Mouse (Mus musculus): ENCODE measurements around the gene Pacsin2. TPM values are rescaled to one million over a fixed set of nuclear protein-coding genes. Genes with fewer than 3 reads are reported as not detected.

Pacsin2 gene
- polyA plus RNA-seq, 1 experiment from 2014 or later, result 55.6 TPM

- Histone ChIP-seq H3K4me3 (no peak overlapping the region), H3K27me3 (ENCODE audit: low read depth, poor library complexity, severe bottlenecking) (0 out of 2 replicates have a peak, but pooled peaks cover 3% of the 10 kb centered on the region), H3K36me3 (peaks cover 12% of the 10 kb centered on the region), H3K4me1 (peaks cover 30% of the 10 kb centered on the region), H3K9me3 (replicated peaks) (no peaks in the 10 kb centered on the region), H3K27ac (replicated peaks) (no peak overlapping the region)
- no peak for DNase-seq (ENCODE audit: low spot score)
- WGBS, result 88% methylated on average over 15 of the region's 15 CpGs
Observed at GRCm38 (mm10) chr15:83345898-83346529, 118.4 kb downstream of the Pacsin2 start.

GRCm38 (mm10) chr15:83344956-83345355 is 119.5 kb downstream of the Pacsin2 start:
- 82% methylated on average over 7 of the region's 7 CpGs for whole genome bisulfite sequencing
- no peaks in the 10 kb centered on the region for H3K27me3 ChIP-seq (ENCODE audit: low read depth, poor library complexity, severe bottlenecking)
- H3K27ac ChIP-seq (replicated peaks), result no peak overlapping the region
- peaks cover 21% of the 10 kb centered on the region for H3K36me3 ChIP-seq
- H3K4me1 ChIP-seq, result peaks cover 22% of the 10 kb centered on the region
- H3K4me3 ChIP-seq, result no peak overlapping the region
- H3K9me3 ChIP-seq (replicated peaks), result no peaks in the 10 kb centered on the region
- DNase-seq (ENCODE audit: low spot score), result no peak

GRCm38 (mm10) chr15:83344157-83344556 is 120.2 kb downstream of the Pacsin2 start:
- WGBS, result 32% methylated on average over 7 of the region's 7 CpGs
- Histone ChIP-seq H3K4me3 (no peak overlapping the region), H3K36me3 (peaks cover 21% of the 10 kb centered on the region), H3K27ac (replicated peaks) (no peak overlapping the region), H3K27me3 (ENCODE audit: low read depth, poor library complexity, severe bottlenecking) (no peaks in the 10 kb centered on the region), H3K9me3 (replicated peaks) (no peaks in the 10 kb centered on the region), H3K4me1 (peaks cover 14% of the 10 kb centered on the region)
- DNase-seq (ENCODE audit: low spot score), result no peak

- no peaks in the 10 kb centered on the region for H3K9me3 ChIP-seq (replicated peaks)
- H3K36me3 ChIP-seq, result peaks cover 45% of the 10 kb centered on the region
- WGBS, result 84% methylated on average over 6 of the region's 6 CpGs
- no peak overlapping the region for H3K27ac ChIP-seq (replicated peaks)
- DNase-seq (ENCODE audit: low spot score), result no peak
- no peaks in the 10 kb centered on the region for H3K27me3 ChIP-seq (ENCODE audit: low read depth, poor library complexity, severe bottlenecking)
- no peak overlapping the region for H3K4me3 ChIP-seq
- H3K4me1 ChIP-seq, result peaks cover 8% of the 10 kb centered on the region
Observed at GRCm38 (mm10) chr15:83338908-83339307, 125.5 kb downstream of the Pacsin2 start.

GRCm38 (mm10) chr15:83337903-83338870 is 126.2 kb downstream of the Pacsin2 start:
- no peak for DNase-seq (ENCODE audit: low spot score)
- no peaks in the 10 kb centered on the region for H3K27me3 ChIP-seq (ENCODE audit: low read depth, poor library complexity, severe bottlenecking)
- peaks cover 52% of the 10 kb centered on the region for H3K36me3 ChIP-seq
- H3K27ac ChIP-seq (replicated peaks), result no peak overlapping the region
- no peaks in the 10 kb centered on the region for H3K9me3 ChIP-seq (replicated peaks)
- 80% methylated on average over 8 of the region's 8 CpGs for WGBS
- peaks cover 14% of the 10 kb centered on the region for H3K4me1 ChIP-seq
- H3K4me3 ChIP-seq, result no peak overlapping the region

- Histone ChIP-seq H3K9me3 (replicated peaks) (no peaks in the 10 kb centered on the region), H3K36me3 (peaks cover 75% of the 10 kb centered on the region), H3K4me3 (no peak overlapping the region), H3K27ac (replicated peaks) (no peak overlapping the region), H3K27me3 (ENCODE audit: low read depth, poor library complexity, severe bottlenecking) (no peaks in the 10 kb centered on the region), H3K4me1 (peaks cover 29% of the 10 kb centered on the region)
- WGBS, result 71% methylated on average over 3 of the region's 3 CpGs
- no peak for DNase-seq (ENCODE audit: low spot score)
Observed at GRCm38 (mm10) chr15:83332373-83332772, 132.0 kb downstream of the Pacsin2 start.

- no peak for DNase-seq (ENCODE audit: low spot score)
- Histone ChIP-seq H3K36me3 (peaks cover 63% of the 10 kb centered on the region), H3K9me3 (replicated peaks) (no peaks in the 10 kb centered on the region), H3K4me3 (no peak overlapping the region), H3K27ac (replicated peaks) (no peak overlapping the region), H3K27me3 (ENCODE audit: low read depth, poor library complexity, severe bottlenecking) (no peaks in the 10 kb centered on the region), H3K4me1 (peaks cover 26% of the 10 kb centered on the region)
- 89% methylated on average over 5 of the region's 5 CpGs for WGBS
Observed at GRCm38 (mm10) chr15:83328952-83329351, 135.5 kb downstream of the Pacsin2 start.

Other genes with a start within 250 kb of the Pacsin2 start
- gene A4galt, start 212.8 kb downstream of the Pacsin2 start, polyA plus RNA-seq (2016; fragmentation: Nextera tagmentation; extraction: Ambion mirVana), result 0.75 and 1.7 TPM in 2 replicates
- 29.2 and 32.8 TPM in 2 replicates for gene Arfgap3, start 114.4 kb downstream of the Pacsin2 start, polyA plus RNA-seq (2016; fragmentation: Nextera tagmentation; extraction: Ambion mirVana)
- 34.3 and 42.6 TPM in 2 replicates for gene Ttll1, start 46.3 kb upstream of the Pacsin2 start, polyA plus RNA-seq (2016; fragmentation: Nextera tagmentation; extraction: Ambion mirVana)
- gene Bik, start 62.3 kb upstream of the Pacsin2 start, polyA plus RNA-seq (2016; fragmentation: Nextera tagmentation; extraction: Ambion mirVana), result 2.9 and 3.1 TPM in 2 replicates
- 35.6 and 41.4 TPM in 2 replicates for gene Tspo, start 99.0 kb upstream of the Pacsin2 start, polyA plus RNA-seq (2016; fragmentation: Nextera tagmentation; extraction: Ambion mirVana)
- gene Mcat, start 99.2 kb upstream of the Pacsin2 start, polyA plus RNA-seq (2016; fragmentation: Nextera tagmentation; extraction: Ambion mirVana), result 44.7 and 46.2 TPM in 2 replicates
- gene Ttll12, start 130.6 kb upstream of the Pacsin2 start, polyA plus RNA-seq (2016; fragmentation: Nextera tagmentation; extraction: Ambion mirVana), result 57.0 and 57.4 TPM in 2 replicates